ENCODE assay signal across 9 mouse cellular contexts in the genomic region with DNA sequence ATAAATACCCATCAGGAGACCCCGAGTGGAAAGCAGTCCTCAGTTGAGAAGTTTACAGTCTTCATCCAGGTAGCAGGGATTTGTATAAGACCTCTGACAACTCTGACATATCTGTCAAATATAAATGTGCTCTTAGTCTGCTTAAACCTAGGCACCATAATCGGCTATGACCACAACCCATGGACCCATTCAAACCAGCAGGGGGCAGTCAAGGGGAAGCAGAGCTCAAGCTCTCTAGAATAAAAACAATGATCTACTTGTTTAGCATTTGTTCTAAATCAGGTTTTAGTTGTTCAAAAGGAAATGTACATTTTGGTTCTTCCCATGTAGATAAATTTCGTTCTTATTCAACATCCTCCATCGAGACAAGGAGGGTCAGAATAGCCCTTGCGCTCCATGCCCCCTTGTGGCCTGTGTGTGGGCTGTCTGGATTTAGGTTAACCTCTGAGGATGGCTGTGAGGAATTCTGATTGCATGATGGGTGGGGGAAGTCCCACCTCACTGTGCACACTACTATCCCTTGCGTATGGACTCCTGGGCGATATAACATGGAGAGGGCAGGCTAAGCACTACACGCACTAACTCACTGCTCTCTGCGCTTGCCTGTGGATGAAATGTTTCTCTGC. TPM values are rescaled to one million over a fixed set of nuclear protein-coding genes. Genes with fewer than 3 reads are reported as not detected.
DNase-seq lines count a peak whose midpoint lies in the region; ATAC-seq and TF ChIP-seq lines count a peak whose summit lies in the region.
"Had no signal": no experiment of that assay in that cellular context is flagged by ENCODE, and none has a peak within 500 bp of the region (broad histone marks: within the 10 kb centered on the region; RNA-seq: fewer than 3 reads in every experiment).

No protein-coding gene starts in this region.

- 92% methylated on average over 9 of the region's 9 CpGs for WGBS in kidney, adult 2 months
- WGBS in kidney, embryonic 14.5 days: 91% methylated on average over 9 of the region's 9 CpGs
- WGBS in hindbrain, embryonic 16.5 days: 88% methylated on average over 9 of the region's 9 CpGs

- no peak overlapping the region for H3K4me3 ChIP-seq in kidney, adult 2 months (ENCODE audit: insufficient read depth, low read depth, low read length)
- H3K4me3 ChIP-seq in kidney, embryonic 14.5 days (ENCODE audit: low read length): no peak overlapping the region
- no peak overlapping the region for H3K4me3 ChIP-seq in hindbrain, embryonic 16.5 days (ENCODE audit: low read length)
- H3K4me3 ChIP-seq: lung, embryonic 15.5 days had no signal

- H3K27ac ChIP-seq in kidney, adult 2 months (ENCODE audit: insufficient read depth, low read depth, low read length): no peak overlapping the region
- no peak overlapping the region for H3K27ac ChIP-seq in kidney, embryonic 14.5 days (ENCODE audit: low read depth, low read length)
- no peak overlapping the region for H3K27ac ChIP-seq in hindbrain, embryonic 16.5 days (ENCODE audit: low read depth, low read length)
- H3K27ac ChIP-seq: lung, embryonic 15.5 days had no signal

- no peak for TF ChIP-seq POLR2A in kidney, adult 2 months (IDR thresholded peaks at IDR 0.05; ENCODE audit: low read depth, low read length)

- H3K4me1 ChIP-seq in kidney, adult 2 months (ENCODE audit: control insufficient read depth, insufficient read depth, low read length): no peaks in the 10 kb centered on the region
- H3K4me1 ChIP-seq in kidney, embryonic 14.5 days (ENCODE audit: control insufficient read depth, insufficient read depth, low read length): no peaks in the 10 kb centered on the region
- H3K4me1 ChIP-seq in hindbrain, embryonic 16.5 days (ENCODE audit: control insufficient read depth, insufficient read depth, low read depth, low read length): no peaks in the 10 kb centered on the region
- H3K4me1 ChIP-seq: lung, embryonic 15.5 days had no signal

- peak; percentile 22 to 77 for DNase-seq in adrenal gland, adult (ENCODE audit: inconsistent age in 2 of 2, low spot score in 1 of 2)
- DNase-seq in adrenal gland, adult 8-10 months: no peak
- peak; percentile 37 for DNase-seq in kidney, adult 2 months
- DNase-seq in kidney, adult 8-10 months: peak; percentile 12 to 46
- DNase-seq in lung, postnatal 36 days: peak; percentile 71

- no peaks in the 10 kb centered on the region; the same call in none of the 2 replicates for H3K36me3 ChIP-seq in kidney, adult 2 months (ENCODE audit: control insufficient read depth, insufficient read depth, low read length)
- peaks cover 26% of the 10 kb centered on the region; the same call in 1 of the 2 replicates for H3K36me3 ChIP-seq in kidney, embryonic 14.5 days (ENCODE audit: control insufficient read depth, insufficient read depth, low read length)
- H3K36me3 ChIP-seq in hindbrain, embryonic 16.5 days (ENCODE audit: control insufficient read depth, insufficient read depth, low read length): peaks cover 5% of the 10 kb centered on the region; the same call in 1 of the 2 replicates

- no peak for ATAC-seq in kidney, embryonic 14.5 days (ENCODE audit: low FRiP score, low TSS enrichment)
- ATAC-seq in activated CD4-positive, CD25-positive, alpha-beta regulatory T cell, adult 4 months: peak; percentile 62
- no peak for ATAC-seq in hindbrain, embryonic 16.5 days

- no peak overlapping the region for H3K9ac ChIP-seq in kidney, embryonic 14.5 days (ENCODE audit: low read depth, low read length)
- no peak overlapping the region for H3K9ac ChIP-seq in hindbrain, embryonic 16.5 days (ENCODE audit: low read depth, low read length)
- H3K9ac ChIP-seq: lung, embryonic 15.5 days had no signal

- no peaks in the 10 kb centered on the region for H3K27me3 ChIP-seq in kidney, adult 2 months (replicated peaks; ENCODE audit: control insufficient read depth, insufficient read depth, low read length)
- no peaks in the 10 kb centered on the region for H3K27me3 ChIP-seq in kidney, embryonic 14.5 days (ENCODE audit: control insufficient read depth, insufficient read depth, low read length)
- no peaks in the 10 kb centered on the region for H3K27me3 ChIP-seq in hindbrain, embryonic 16.5 days (replicated peaks; ENCODE audit: control insufficient read depth, insufficient read depth, low read length)
- H3K27me3 ChIP-seq: lung, embryonic 15.5 days had no signal

- TF ChIP-seq CTCF in kidney, adult 2 months (conservative IDR thresholded peaks at IDR 0.05; ENCODE audit: insufficient read depth, insufficient read length, low read depth, low read length): peak; percentile 52

- H3K4me2 ChIP-seq in kidney, embryonic 14.5 days (replicated peaks; ENCODE audit: low read depth, low read length): no peak overlapping the region
- no peak overlapping the region for H3K4me2 ChIP-seq in hindbrain, embryonic 16.5 days (ENCODE audit: low read length)
- H3K4me2 ChIP-seq: lung, embryonic 15.5 days had no signal

- H3K9me3 ChIP-seq in kidney, embryonic 14.5 days (ENCODE audit: control insufficient read depth, low read length): no peaks in the 10 kb centered on the region
- H3K9me3 ChIP-seq in hindbrain, embryonic 16.5 days (ENCODE audit: control insufficient read depth, low read length): no peaks in the 10 kb centered on the region
- H3K9me3 ChIP-seq: lung, embryonic 15.5 days had no signal

RNA-seq across cellular contexts. Expression of gene Thumpd2, which starts 19.2 kb away (rescaled TPM):
- 10 to 100 TPM in 1 of 4 experiments, 1 to 10 TPM in 3; 6.9 to 10.7 (median 9.1) TPM for total RNA-seq in adrenal gland, adult 8-10 months (2022)
- 1.6 and 2.3 TPM in 2 replicates for polyA plus RNA-seq in kidney, adult 2 months (2012; rRNA removed)
- polyA plus RNA-seq in kidney, embryonic 14.5 days (2014; fragmentation: Nextera tagmentation; extraction: Ambion mirVana): 13.1 and 14.3 TPM in 2 replicates
- 10 to 100 TPM; 10.2 to 14.8 TPM for polyA plus RNA-seq in activated CD4-positive, CD25-positive, alpha-beta regulatory T cell, adult 4 months (2017; shearing (Covaris generic))
- 7.6 and 7.8 TPM in 2 replicates for polyA plus RNA-seq in hindbrain, embryonic 16.5 days (2015; fragmentation: Nextera tagmentation; extraction: Ambion mirVana)
